Mouse (Mus musculus): ENCODE measurements around the gene Cadm1. TPM values are rescaled to one million over a fixed set of nuclear protein-coding genes. Genes with fewer than 3 reads are reported as not detected.

Gene Cadm1
- polyA plus RNA-seq, 1 experiment from 2014 or later: 96.0 TPM

DNA sequence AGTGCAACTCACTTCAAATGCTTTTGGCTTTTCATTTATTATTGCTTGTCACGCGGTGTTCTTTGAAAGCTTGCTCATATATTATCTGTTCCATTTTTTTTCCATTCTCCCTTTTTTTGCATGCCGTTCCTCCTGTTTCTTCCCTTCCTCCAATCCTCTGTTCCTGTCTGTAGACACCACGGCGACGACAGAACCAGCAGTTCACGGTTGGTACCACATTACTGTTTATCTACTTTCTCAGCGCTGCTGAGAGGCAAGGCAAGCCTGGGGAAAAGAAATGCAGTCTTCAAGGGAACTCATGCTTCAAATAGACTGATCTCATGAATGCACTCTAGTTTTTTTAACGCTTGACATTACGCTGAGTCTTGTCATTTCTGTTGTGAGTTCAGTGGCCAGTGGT, 299.2 kb downstream of the Cadm1 start:
- 24% methylated on average over 10 of the region's 10 CpGs for WGBS
- Histone ChIP-seq H3K4me1 (replicated peaks; ENCODE audit: control insufficient read depth, insufficient read depth, low read length) (peaks cover 20% of the 10 kb centered on the region), H3K4me3 (ENCODE audit: low read length) (peak overlapping the region; percentile 28), H3K4me2 (ENCODE audit: low read depth, low read length) (peak overlapping the region; percentile 52), H3K9ac (ENCODE audit: low read length) (peak overlapping the region; percentile 40; the same call in 1 of the 2 replicates), H3K27me3 (ENCODE audit: control insufficient read depth, insufficient read depth, low read depth, low read length) (no peaks in the 10 kb centered on the region), H3K36me3 (ENCODE audit: control insufficient read depth, insufficient read depth, low read length) (no peaks in the 10 kb centered on the region), H3K27ac (ENCODE audit: low read length) (no peak overlapping the region), H3K9me3 (ENCODE audit: control insufficient read depth, low read length) (no peaks in the 10 kb centered on the region)
- ATAC-seq (ENCODE audit: low read depth): no peak

DNA sequence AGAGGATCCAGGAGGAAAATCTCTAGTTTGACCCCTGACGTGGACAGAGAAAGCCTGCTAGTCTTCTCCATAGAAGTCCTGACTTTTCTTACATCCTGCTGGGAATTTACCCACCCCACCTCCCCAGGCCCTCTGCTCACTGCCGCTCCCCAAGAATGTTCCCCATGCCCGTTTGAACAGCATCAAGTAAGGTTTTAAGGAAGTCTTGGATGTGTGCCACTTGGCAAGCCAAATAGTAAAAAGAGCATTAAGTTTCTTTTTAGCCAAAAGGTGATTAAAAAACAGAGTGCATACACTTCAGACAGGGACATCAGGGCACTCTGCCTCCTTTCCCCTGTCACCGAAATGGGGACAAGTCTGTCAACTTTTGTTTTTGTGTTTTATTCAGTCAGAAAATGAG, 299.9 kb downstream of the Cadm1 start:
- Histone ChIP-seq H3K4me3 (ENCODE audit: low read length) (no peak overlapping the region), H3K36me3 (ENCODE audit: control insufficient read depth, insufficient read depth, low read length) (no peaks in the 10 kb centered on the region), H3K27ac (ENCODE audit: low read length) (no peak overlapping the region; the same call in 1 of the 2 replicates), H3K4me2 (ENCODE audit: low read depth, low read length) (no peak overlapping the region), H3K9me3 (ENCODE audit: control insufficient read depth, low read length) (no peaks in the 10 kb centered on the region), H3K9ac (ENCODE audit: low read length) (no peak overlapping the region), H3K4me1 (replicated peaks; ENCODE audit: control insufficient read depth, insufficient read depth, low read length) (peaks cover 20% of the 10 kb centered on the region), H3K27me3 (ENCODE audit: control insufficient read depth, insufficient read depth, low read depth, low read length) (no peaks in the 10 kb centered on the region)
- 0 out of 2 replicates have a peak, but pooled peaks have one; percentile 47 for ATAC-seq (ENCODE audit: low read depth)
- 36% methylated on average over 4 of the region's 4 CpGs for WGBS

DNA sequence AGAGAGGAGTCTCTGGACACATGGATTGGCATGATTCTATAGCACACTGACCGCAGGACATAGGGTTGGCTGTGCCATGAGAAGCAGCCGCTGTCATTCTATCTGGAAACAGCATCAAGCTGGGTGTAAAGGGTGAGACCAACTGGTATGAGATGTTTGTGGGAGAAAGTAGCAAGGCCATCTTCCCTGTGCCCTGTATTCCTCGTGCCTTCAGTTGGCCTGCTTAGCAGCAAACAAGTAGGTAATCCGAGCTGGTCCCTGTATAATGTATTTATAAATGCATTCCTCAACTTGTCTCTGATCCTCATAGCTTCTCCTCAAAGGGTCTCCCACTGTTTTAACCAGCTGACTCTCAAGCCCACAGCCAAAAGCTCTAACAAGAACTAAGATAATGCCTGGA, 301.4 kb downstream of the Cadm1 start:
- Histone ChIP-seq H3K4me3 (ENCODE audit: low read length) (no peak overlapping the region), H3K9ac (ENCODE audit: low read length) (no peak overlapping the region), H3K4me2 (ENCODE audit: low read depth, low read length) (no peak overlapping the region), H3K27ac (ENCODE audit: low read length) (no peak overlapping the region), H3K36me3 (ENCODE audit: control insufficient read depth, insufficient read depth, low read length) (no peaks in the 10 kb centered on the region), H3K9me3 (ENCODE audit: control insufficient read depth, low read length) (no peaks in the 10 kb centered on the region), H3K27me3 (ENCODE audit: control insufficient read depth, insufficient read depth, low read depth, low read length) (no peaks in the 10 kb centered on the region), H3K4me1 (replicated peaks; ENCODE audit: control insufficient read depth, insufficient read depth, low read length) (peaks cover 20% of the 10 kb centered on the region)
- ATAC-seq (ENCODE audit: low read depth): no peak
- WGBS: 60% methylated on average over 4 of the region's 4 CpGs

DNA sequence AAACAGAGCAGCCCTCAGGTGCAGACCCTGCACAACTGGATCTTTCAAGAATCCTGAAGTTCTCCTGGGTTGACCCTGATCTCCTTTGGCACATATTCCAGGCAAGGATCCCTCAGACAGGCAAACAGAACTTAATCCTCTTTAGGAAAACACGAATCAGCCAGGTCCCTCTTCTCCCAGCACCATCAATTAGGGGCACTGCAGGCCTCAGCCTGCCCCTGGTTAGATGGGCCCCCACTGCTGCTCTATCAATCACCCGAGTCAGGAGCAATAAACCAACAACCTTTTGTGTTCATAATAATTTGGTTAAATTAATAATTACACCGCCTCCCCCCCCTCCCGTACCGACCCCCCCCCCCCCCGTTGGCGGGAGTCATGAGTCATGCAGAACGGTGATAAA, 308.2 kb downstream of the Cadm1 start:
- no peak overlapping the region for H3K4me3 ChIP-seq (ENCODE audit: low read length)
- no peaks in the 10 kb centered on the region; the same call in 1 of the 2 replicates for H3K4me1 ChIP-seq (replicated peaks; ENCODE audit: control insufficient read depth, insufficient read depth, low read length)
- WGBS: 12% methylated on average over 5 of the region's 8 CpGs
- H3K27me3 ChIP-seq (ENCODE audit: control insufficient read depth, insufficient read depth, low read depth, low read length): no peaks in the 10 kb centered on the region
- no peaks in the 10 kb centered on the region for H3K36me3 ChIP-seq (ENCODE audit: control insufficient read depth, insufficient read depth, low read length)
- no peak overlapping the region for H3K9ac ChIP-seq (ENCODE audit: low read length)
- no peak overlapping the region for H3K4me2 ChIP-seq (ENCODE audit: low read depth, low read length)
- no peak overlapping the region for H3K27ac ChIP-seq (ENCODE audit: low read length)
- no peaks in the 10 kb centered on the region for H3K9me3 ChIP-seq (ENCODE audit: control insufficient read depth, low read length)
- no peak for ATAC-seq (ENCODE audit: low read depth)

- no peaks in the 10 kb centered on the region for H3K27me3 ChIP-seq (ENCODE audit: control insufficient read depth, insufficient read depth, low read depth, low read length)
- WGBS: 37% methylated on average over 15 of the region's 15 CpGs
These were observed 309.1 kb downstream of the Cadm1 start for GRCm38 (mm10) chr9:47838890-47839691.

GRCm38 (mm10) chr9:47839692-47840025, 309.7 kb downstream of the Cadm1 start:
- WGBS: 63% methylated on average over 10 of the region's 10 CpGs
- Histone ChIP-seq H3K4me2 (ENCODE audit: low read depth, low read length) (no peak overlapping the region), H3K9me3 (ENCODE audit: control insufficient read depth, low read length) (no peaks in the 10 kb centered on the region), H3K27me3 (ENCODE audit: control insufficient read depth, insufficient read depth, low read depth, low read length) (no peaks in the 10 kb centered on the region), H3K9ac (ENCODE audit: low read length) (no peak overlapping the region), H3K27ac (ENCODE audit: low read length) (no peak overlapping the region), H3K4me1 (replicated peaks; ENCODE audit: control insufficient read depth, insufficient read depth, low read length) (no peaks in the 10 kb centered on the region; the same call in 1 of the 2 replicates), H3K4me3 (ENCODE audit: low read length) (no peak overlapping the region), H3K36me3 (ENCODE audit: control insufficient read depth, insufficient read depth, low read length) (no peaks in the 10 kb centered on the region)
- peak; percentile 66 for ATAC-seq (ENCODE audit: low read depth)

More at GRCm38 (mm10) chr9:47838890-47839691, 309.1 kb downstream of the Cadm1 start:
- no peaks in the 10 kb centered on the region for H3K9me3 ChIP-seq (ENCODE audit: control insufficient read depth, low read length)
- H3K9ac ChIP-seq (ENCODE audit: low read length): no peak overlapping the region
- H3K36me3 ChIP-seq (ENCODE audit: control insufficient read depth, insufficient read depth, low read length): no peaks in the 10 kb centered on the region
- no peak overlapping the region for H3K4me2 ChIP-seq (ENCODE audit: low read depth, low read length)
- no peak overlapping the region for H3K4me3 ChIP-seq (ENCODE audit: low read length)
- no peak overlapping the region for H3K27ac ChIP-seq (ENCODE audit: low read length)
- ATAC-seq (ENCODE audit: low read depth): peak; percentile 60; the same call in 1 of the 2 replicates
- no peaks in the 10 kb centered on the region; the same call in 1 of the 2 replicates for H3K4me1 ChIP-seq (replicated peaks; ENCODE audit: control insufficient read depth, insufficient read depth, low read length)

DNA sequence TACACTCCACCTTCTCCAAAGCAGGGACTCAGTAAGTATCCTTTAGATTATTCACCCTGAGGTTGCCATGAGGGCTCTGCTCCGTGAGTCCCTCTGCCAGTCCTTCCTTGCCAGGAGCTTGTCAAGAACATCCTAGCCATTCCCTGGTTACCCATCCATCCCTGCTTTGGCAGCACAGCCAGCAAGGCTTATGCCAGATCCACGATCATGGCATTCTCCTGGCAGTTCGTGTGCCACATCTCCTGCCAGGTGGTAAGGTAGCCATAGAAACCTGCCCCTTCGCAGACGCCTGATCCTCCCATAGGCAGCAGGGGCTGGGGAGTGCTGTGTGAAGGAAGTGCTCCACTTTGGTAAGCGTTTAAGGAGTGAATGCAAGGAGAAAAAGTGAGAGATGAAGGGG, 313.4 kb downstream of the Cadm1 start:
- H3K36me3 ChIP-seq (ENCODE audit: control insufficient read depth, insufficient read depth, low read length): no peaks in the 10 kb centered on the region
- ATAC-seq (ENCODE audit: low read depth): no peak
- WGBS: 64% methylated on average over 6 of the region's 6 CpGs

DNA sequence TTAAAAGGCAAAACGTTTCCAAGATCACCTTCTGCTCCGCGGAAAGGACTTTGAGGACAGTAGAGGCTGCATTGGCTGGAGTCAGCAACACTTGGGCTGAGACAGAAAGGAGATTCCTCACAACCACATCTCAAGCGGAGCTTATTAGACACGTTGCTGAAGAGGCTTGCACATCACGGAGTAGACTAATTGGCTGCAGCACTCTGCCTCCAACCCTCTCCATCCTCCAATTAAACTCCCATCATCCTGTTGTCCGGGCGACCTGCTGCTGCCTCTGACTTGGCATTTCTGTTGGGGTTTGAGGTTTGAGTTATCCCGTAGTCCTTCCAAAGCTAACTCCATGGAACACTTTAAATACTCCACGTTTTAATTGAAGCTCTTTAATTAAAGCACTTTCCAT, 316.3 kb downstream of the Cadm1 start:
- Histone ChIP-seq H3K9me3 (ENCODE audit: control insufficient read depth, low read length) (no peaks in the 10 kb centered on the region), H3K9ac (ENCODE audit: low read length) (no peak overlapping the region), H3K4me2 (ENCODE audit: low read depth, low read length) (no peak overlapping the region), H3K27ac (ENCODE audit: low read length) (no peak overlapping the region), H3K4me3 (ENCODE audit: low read length) (no peak overlapping the region), H3K27me3 (ENCODE audit: control insufficient read depth, insufficient read depth, low read depth, low read length) (no peaks in the 10 kb centered on the region), H3K4me1 (replicated peaks; ENCODE audit: control insufficient read depth, insufficient read depth, low read length) (no peaks in the 10 kb centered on the region), H3K36me3 (ENCODE audit: control insufficient read depth, insufficient read depth, low read length) (no peaks in the 10 kb centered on the region)
- no peak for ATAC-seq (ENCODE audit: low read depth)
- WGBS: 76% methylated on average over 10 of the region's 10 CpGs

More for the DNA sequence above, 313.4 kb downstream of the Cadm1 start:
- Histone ChIP-seq H3K9ac (ENCODE audit: low read length) (no peak overlapping the region), H3K9me3 (ENCODE audit: control insufficient read depth, low read length) (no peaks in the 10 kb centered on the region), H3K4me2 (ENCODE audit: low read depth, low read length) (no peak overlapping the region), H3K4me1 (replicated peaks; ENCODE audit: control insufficient read depth, insufficient read depth, low read length) (no peaks in the 10 kb centered on the region; the same call in 1 of the 2 replicates), H3K4me3 (ENCODE audit: low read length) (no peak overlapping the region), H3K27me3 (ENCODE audit: control insufficient read depth, insufficient read depth, low read depth, low read length) (no peaks in the 10 kb centered on the region), H3K27ac (ENCODE audit: low read length) (no peak overlapping the region)

- Histone ChIP-seq H3K27me3 (ENCODE audit: control insufficient read depth, insufficient read depth, low read depth, low read length) (no peaks in the 10 kb centered on the region), H3K9me3 (ENCODE audit: control insufficient read depth, low read length) (no peaks in the 10 kb centered on the region), H3K9ac (ENCODE audit: low read length) (no peak overlapping the region), H3K36me3 (ENCODE audit: control insufficient read depth, insufficient read depth, low read length) (no peaks in the 10 kb centered on the region), H3K4me1 (replicated peaks; ENCODE audit: control insufficient read depth, insufficient read depth, low read length) (no peaks in the 10 kb centered on the region), H3K27ac (ENCODE audit: low read length) (no peak overlapping the region), H3K4me2 (ENCODE audit: low read depth, low read length) (no peak overlapping the region), H3K4me3 (ENCODE audit: low read length) (no peak overlapping the region)
- ATAC-seq (ENCODE audit: low read depth): no peak
- WGBS: 70% methylated on average over 6 of the region's 6 CpGs
These were observed 317.0 kb downstream of the Cadm1 start for GRCm38 (mm10) chr9:47846926-47847325.

All from lung, embryonic 16.5 days (tissue).